Mouse (Mus musculus) cerebellum, postnatal 4 days (tissue): ENCODE results near the gene Cdk2ap2.

Source experiments
- DNase-seq, 2 experiments: peaks; one replicate each; pipeline ENCODE4 v3.0.0; 2022; ENCODE audit warnings: low spot score in 2 of 2, mixed read lengths in 1 of 2

Cdk2ap2 gene

DNA sequence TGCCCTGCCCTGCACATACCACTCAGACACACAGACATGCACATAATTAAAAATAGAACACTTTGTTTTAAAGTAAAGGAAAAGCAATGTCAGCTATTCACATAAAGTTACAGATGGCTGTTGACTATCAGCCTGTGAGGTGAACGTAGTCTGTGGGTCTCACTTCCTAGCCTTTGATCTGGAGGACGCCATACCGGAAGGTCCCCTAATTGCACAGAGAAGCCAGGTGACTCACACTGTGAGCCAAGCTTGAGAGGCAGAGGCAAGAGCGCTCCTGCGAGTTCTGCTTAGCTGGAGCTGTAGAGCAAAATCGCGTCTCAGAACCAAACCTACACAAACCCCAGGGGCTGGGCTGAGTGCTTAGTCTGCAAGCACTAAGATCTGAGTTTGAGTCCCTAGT is 3.2 kb upstream of the Cdk2ap2 start:
- no peak for DNase-seq

DNA sequence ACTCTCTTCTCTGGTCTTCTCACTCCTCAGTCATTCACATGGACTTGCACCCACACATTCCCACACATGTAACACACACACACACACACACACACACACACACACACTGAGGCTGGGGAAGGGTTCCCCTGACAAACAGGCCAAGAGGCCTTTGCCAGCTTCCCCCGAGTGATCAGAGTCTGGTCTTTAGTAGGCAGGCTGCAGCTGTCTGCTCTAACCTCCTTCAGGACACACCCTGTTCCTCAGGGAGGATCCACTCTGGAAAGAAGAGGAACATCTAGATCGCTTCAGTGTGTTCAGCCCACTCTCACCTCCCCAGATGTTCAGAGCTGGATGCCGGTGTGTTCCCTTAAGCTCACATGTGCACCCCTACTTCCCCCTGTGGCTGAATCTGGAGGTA is 2.6 kb upstream of the Cdk2ap2 start:
- DNase-seq, result no peak

DNA sequence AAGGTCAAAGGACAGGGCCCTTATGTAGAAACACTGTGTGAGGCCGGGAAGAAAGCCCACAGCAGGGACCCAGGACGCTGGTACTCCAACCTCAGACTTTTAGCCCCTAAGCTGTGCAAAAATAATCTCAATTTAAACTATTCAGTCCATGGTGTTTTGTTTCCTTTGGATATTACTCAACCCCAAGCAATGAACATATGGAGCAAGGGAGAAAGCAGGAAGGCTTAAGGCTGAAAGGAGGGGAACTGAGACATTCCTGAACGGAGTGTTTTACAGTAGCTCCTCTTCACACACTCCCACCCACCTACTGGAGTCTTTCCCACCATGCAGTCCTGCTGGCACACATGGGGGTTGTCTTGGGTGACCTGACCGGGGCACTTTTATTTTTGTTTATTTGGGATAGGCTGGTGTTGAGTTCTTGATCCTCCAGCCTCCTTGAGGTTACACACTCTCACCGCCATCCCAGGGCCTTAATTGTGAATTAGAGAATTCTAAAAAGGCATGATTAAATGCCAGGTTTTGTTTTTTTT is 2.1 kb upstream of the Cdk2ap2 start:
- no peak for DNase-seq

DNA sequence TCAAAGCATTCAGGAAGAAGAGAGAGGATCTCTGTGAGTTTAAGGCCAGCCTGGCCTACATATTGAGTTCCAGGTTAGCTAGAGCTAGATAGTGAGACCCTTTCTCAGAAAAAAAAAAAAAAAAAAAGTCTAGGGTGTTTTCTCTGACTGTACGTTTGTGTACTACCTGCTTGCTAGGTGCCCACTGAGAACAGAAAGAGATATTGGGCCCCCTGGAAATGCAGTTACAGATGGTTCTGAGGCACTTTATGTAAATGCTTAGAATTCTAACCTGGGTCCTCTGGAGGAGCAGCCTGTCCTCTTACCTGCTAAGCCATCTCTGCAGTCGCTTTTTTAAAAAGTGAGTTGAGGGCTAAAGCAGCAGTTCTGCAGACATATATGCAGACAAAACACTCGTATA is 1.2 kb upstream of the Cdk2ap2 start:
- DNase-seq, result no peak

DNA sequence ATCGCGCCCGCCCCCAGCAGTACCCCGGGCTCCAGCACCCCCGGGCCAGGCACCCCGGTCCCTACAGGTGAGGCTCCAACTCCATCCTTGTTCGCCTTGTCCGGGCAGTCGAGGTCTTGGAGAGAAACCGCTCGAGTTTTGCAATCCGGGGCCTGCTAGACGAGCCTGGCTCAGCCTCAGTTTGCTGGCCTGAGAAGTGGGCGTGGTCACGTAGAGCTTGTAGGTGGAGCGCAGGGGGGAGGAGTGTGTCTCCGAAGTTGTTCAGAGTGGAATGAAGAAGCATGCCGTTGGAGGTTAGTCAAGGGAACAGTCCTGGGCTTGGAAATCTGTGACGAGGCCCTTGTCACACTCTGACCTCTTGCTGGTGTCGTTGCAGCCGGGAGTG is 451 bp downstream of the Cdk2ap2 start:
- DNase-seq, result no peak

DNA sequence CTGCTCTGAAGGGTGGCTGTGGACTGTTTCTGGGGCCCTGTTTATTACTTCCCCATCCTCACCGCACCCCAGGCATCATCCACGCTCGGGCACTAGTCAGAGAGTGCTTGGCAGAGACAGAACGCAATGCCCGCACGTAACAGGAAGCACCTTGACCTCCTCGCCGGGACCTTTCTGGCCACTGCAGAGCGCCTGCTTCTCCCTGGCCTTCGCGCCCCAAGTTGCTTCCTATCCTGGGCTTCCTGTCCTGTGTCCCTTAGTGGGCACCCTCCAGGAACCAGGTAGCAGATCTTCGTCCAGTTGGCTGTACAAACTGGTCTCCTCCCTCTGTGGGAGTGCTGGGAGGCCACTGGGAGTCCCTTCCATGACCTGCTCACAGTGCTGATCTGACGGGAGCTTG is 1.4 kb downstream of the Cdk2ap2 start:
- no peak for DNase-seq

DNA sequence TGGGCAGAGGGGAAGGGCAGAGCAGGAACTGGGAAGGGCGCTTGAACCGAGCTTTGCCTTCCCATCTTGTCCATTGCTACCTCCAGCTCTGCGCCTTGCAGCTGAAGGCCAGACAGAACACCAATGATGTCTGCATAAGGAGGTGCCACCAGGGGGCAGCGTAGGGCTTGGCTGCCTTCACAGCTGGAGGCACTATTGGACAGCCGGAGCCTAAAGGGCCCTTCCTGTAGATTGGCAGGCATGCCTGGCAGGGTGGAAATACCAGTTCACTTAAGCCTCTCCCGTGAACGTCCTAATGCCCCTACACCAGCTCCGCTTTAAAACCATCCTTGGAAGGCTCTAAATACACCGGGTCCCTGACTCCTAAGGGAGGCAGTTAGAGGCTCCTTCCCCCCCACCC is 2.1 kb downstream of the Cdk2ap2 start:
- DNase-seq, result peak; percentile 87 to 88

DNA sequence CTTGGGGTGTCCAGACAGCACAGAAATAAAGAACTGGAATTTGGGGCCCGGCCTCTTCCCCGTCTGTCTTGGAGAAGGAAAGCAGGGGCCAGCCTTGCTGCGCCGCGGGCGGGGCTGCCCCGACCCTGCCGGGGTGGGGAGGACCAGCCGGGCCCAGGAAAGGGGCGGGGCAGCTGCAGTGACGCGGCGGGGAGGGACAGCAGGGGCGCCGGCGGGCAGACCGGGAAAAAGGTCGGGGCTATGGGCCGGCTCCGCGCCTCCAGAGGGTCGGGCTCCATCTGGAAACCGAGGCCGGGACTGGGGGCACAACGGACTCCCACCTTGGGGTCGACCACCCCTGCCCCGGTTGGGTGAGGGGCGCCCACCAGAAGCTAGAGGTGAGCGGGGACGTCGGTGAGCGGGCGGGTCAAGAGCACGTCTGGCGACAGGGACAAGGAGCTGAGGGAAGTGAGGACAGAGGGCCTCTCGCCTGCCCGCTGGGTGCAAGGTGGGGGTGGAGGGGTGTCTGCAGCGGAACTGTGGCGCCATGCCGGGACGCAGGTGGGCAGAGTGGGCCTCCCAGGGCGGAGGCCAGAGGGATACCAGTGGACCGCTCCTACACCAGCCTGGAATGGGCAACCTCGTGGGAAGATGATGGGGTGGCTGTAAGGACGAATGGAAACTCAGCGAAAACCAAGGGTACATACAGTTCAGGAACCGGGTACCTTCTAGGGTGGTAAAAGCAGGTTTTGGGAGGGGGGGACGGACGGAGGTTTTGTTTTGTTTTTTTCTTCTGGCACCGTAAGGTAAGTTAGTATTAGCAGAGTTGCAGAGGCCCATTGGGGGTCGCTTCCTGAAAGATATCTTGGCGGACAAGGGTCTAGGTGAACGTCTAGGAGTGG is 3.1 kb downstream of the Cdk2ap2 start, which contains the start of gene Pitpnm1:
Gene Pitpnm1, plus strand, starts transcription at position 162 of the 881 bp plus-strand sequence.
- DNase-seq, result peak in 1 of 2 experiments; percentile 30

DNA sequence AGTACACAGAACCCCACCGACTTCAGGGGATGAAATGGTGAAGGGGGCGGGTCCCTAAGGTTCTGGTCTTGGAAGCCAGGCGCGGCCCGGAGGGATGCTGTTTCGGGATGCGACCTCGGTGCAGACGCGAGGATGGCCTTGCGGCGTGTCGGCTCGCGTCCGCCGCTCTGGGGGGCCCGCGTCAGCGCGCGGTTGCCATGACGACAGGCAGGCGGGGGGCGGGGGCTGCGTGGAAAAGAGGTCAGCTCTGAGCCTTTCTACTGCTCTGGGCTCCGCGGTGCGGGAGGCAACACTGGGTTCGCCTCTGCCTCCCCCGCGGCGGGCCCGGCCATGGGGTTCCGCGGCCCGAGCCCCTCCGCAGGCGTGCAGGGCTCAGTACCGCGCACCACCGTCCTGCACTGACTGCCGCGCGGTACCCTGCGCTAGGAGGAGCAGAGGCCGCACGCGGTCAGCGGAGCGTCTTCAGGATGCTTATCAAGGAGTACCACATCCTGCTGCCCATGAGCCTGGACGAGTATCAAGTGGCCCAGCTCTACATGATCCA is 3.8 kb downstream of the Cdk2ap2 start:
- peak in 1 of 2 experiments; percentile 70 for DNase-seq

DNA sequence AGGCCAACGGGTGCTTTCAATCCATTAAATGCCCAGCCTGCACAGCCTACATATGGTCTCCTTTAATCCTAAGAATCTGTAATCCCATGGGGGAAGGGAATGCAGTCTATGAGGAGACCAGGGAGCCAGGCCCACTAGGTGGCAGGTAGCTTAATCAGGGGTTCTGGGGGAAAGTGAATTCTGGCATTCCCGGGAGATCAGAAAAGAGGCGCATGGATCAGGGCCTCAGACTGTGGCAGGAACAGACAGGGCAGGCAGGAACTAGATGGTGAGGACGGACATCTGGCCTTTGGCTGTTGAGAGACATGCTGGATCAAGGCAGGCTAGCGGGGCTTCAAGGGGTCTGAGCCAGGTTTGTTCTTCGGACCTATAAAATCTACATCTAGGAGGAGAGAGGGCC is 4.5 kb downstream of the Cdk2ap2 start:
- no peak for DNase-seq

DNA sequence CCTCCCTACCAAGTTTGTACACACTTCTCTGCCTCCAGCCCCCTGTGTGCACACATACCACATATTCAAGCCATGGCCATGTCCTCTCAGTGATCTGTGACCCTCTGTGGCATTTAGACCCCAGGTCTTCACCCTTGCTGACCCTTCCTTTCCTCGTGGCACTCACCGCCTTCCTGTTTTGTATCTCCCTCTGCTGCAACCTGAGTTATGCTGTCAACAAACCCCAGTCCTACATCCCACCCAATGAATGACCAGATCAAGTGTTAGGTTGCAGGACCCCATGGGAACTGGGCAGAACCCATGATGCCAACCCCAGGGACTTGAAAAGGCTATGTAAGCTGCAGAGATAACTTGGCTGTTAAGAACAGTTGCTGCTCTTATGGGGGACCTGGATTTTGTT is 5.1 kb downstream of the Cdk2ap2 start:
- DNase-seq, result no peak

DNA sequence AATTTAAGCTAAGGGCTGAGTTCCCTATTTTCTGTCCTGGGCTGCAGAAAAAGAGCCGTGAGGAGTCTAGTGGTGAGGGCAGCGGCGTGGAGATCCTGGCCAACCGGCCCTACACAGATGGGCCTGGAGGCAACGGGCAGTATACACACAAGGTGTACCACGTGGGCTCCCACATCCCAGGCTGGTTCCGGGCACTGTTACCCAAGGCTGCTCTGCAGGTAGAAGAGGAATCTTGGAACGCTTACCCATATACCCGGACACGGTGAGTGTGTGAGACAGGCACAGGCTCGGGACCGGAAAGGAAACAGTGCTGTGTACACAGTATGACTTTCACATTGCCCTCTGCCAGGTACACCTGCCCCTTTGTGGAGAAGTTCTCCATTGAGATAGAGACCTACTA is 5.6 kb downstream of the Cdk2ap2 start:
- no peak for DNase-seq

DNA sequence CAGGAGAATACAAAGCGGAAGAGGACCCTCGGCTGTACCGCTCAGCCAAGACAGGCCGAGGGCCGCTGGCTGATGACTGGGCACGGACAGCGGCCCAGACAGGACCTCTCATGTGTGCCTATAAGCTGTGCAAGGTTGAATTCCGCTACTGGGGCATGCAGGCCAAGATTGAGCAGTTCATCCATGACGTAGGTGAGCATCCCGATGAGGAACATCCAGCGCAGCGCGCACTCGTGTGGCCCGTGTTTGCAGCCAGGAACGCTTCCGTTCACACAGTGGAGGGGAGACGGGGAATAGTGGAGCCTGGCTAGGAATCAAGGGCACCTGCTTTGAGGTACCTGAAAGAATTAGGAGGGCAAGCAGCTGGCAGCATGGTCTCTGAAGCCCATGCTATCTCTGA is 6.3 kb downstream of the Cdk2ap2 start:
- no peak for DNase-seq

DNA sequence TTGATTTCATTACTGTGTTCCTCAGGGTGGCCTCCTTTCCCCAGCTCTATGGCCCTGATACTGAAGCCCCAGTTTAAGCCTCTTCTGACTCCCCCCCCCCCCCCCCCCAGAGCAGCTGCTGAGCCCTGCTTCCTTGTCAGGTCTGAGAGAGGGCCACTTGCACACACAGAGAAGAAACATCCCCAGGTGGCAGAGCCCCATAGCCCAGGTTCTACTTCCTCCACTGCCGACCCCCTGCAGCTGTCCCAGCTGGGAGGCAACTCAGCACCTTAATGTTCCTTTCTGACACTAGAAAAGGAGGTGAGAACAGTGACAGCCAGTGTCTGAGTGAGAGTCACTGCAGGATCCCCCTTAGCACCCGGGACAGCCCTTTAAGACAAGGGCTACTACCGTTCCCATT is 6.8 kb downstream of the Cdk2ap2 start:
- DNase-seq, result no peak

DNA sequence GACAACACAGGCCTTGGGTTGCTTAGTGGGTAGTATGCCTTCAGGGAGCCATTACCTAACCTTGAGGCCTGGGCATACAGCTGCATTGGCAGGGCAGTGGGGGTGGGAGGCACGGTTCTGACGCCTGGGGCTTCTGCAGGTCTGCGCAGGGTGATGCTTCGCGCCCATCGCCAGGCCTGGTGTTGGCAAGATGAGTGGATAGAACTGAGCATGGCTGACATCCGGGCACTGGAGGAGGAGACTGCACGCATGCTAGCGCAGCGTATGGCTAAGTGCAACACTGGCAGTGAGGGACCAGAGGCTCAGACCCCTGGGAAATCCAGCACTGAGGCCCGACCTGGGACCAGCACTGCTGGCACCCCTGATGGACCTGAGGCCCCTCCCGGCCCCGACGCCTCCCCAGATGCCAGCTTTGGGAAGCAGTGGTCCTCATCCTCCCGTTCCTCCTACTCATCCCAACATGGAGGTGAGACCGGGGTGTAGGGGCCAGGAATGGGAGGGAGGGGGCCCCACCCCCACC is 7.8 kb downstream of the Cdk2ap2 start:
- no peak for DNase-seq

DNA sequence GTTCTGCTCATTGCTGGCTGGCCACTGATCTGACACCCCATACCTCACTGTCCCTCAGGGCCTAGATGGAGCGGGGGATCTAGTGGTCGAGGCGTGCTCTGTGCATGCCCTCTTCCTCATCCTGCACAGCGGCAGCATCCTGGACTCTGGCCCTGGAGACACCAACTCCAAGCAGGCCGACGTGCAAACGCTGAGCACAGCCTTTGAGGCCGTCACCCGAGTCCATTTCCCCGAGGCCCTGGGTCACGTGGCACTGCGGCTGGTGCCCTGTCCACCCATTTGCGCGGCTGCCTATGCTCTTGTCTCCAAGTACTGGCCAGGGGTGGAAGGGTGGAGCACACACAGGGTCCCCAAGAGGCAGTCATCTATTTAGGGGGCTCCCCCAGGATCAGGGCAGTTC is 9.7 kb downstream of the Cdk2ap2 start:
- DNase-seq, result no peak

DNA sequence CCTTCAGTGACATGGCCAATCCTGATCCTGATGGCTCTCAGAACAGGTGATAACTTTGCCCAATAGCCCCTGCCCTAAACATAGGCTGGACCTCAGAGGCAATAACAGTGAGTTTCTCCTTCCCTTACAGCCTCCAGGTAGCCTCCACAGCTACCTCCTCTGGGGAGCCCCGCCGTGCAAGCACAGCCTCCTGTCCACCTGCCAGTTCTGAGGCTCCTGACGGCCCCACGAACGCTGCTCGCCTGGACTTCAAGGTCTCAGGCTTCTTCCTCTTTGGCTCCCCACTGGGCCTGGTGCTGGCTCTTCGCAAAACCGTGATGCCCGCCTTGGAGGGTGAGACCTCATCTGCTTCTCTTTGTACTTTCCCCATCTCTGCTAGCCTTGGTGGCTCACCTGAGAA is 11.6 kb downstream of the Cdk2ap2 start:
- no peak for DNase-seq

DNA sequence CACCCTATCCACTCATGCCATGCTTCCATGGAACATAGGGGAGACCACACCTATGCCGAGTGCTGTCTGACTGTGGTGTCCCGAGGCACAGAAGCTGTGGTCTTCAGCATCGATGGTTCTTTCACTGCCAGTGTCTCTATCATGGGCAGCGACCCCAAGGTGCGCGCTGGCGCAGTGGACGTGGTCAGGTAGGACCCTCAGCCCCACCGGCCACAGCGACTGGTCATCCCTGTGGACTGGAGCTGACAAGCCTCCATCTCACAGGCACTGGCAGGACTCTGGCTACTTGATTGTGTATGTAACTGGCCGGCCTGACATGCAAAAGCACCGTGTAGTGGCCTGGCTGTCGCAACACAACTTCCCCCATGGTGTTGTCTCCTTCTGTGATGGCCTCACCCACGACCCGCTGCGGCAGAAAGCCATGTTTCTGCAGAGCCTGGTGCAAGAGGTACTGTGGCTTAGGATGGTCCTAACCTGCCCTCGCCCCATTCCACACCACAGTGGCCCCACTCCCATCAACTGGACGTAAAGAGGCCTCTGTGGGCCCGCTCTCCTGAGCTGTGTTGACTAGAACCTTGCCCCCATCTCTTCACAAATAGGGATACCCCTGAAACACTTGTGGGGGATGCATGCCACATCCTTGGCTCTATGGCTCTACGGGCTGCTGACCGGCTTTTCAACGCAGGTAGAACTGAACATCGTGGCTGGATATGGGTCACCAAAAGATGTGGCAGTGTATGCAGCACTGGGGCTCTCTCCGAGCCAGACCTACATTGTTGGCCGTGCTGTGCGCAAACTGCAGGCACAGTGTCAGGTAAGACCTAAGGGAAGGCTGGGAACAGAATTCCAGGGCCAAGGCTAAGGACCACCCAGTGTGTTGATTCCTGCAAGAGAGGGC is 15.3 kb downstream of the Cdk2ap2 start:
- no peak for DNase-seq

DNA sequence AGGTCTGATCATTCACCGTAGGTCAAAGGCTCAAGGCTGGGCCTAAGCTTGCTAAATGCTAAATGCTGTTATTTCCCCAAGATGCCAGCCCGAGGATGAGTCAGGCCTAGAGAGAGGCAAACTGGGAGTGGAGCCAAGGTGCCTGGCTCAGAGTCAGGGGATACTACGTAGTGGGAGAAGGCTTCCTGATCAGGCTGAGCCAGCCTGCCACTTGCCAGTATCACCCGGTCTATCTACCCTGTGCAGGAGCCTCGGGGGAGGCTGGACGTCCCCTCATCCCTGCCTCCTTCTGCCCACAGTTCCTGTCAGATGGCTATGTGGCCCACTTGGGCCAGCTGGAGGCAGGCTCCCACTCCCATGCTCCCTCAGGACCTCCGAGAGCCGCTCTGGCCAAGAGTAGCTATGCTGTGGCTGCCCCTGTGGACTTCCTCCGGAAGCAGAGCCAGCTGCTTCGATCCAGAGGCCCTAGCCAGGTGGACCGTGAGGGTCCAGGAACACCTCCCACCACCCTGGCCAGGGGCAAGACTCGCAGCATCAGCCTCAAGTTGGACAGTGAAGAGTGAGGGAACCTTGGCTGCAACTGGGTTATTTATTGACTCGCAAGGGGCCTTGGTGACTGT is 16.3 kb downstream of the Cdk2ap2 start:
- DNase-seq, result peak in 1 of 2 experiments; percentile 72

DNA sequence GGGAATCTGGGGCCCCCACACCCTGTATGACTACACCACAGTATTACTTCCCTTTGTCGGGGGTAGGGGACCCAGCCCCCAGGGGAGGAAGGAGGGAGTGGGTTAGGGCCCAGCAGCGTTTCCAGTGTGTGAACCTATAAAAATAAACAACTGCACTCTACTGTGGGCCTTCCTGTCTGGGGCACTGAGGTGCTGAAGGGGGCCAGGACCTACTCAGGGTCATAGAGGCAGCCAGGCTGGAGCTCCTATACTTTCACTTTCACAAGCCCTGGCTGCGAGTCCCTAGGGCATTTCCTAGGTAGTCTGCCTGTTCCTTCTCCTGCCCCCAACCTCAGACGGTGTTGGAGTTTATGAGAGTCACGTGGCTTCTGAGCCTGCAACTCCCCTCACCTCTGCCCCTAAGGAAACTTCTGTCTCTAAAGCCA is 16.8 kb downstream of the Cdk2ap2 start:
- DNase-seq, result no peak

DNA sequence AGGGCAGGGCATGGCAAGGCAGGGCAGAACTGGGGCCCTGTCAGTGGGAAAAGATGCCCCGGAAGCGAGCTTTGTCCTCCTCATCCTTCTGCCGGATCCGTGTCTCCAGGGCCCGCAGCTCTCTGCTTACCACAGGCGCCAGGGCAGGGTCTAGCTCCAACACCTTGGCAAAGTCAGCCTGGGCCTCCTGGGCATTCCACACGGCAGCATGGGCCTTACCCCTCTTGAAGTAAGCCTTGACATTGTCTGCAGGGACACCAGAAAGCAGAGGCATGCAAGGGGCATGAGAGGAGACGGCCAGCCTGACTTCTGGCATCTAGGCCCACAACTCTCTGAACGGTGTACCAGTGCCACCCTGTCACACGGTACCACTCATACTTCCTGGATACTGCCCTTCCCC is 17.6 kb downstream of the Cdk2ap2 start:
- no peak for DNase-seq
